Mouse (Mus musculus) megakaryocyte, embryonic 14.5 days (primary cell): ENCODE measurements around the gene Tob1.

ENCODE experiments used
- FLI1 ChIP-seq: IDR thresholded peaks from 2 replicates; pipeline ENCODE4 v1.6.1; 2012; ENCODE audit warnings: low read length, inconsistent platforms, mixed read lengths
- GATA1 ChIP-seq: IDR thresholded peaks from 3 replicates; pipeline ENCODE4 v1.6.1; 2012; ENCODE audit warnings: mixed read lengths, low read length, inconsistent platforms, borderline replicate concordance

GRCm38 (mm10) chr11:94212997-94213396 is 1.7 kb downstream of the Tob1 start:
- TF ChIP-seq GATA1 (no peak), FLI1 (no peak)
